19 mouse cellular contexts compared by ENCODE assay signal in genomic region chr15:77338924-77339429, GRCm38 (mm10). TPM values are rescaled to one million over a fixed set of nuclear protein-coding genes. Genes with fewer than 3 reads are reported as not detected.
DNase-seq lines count a peak whose midpoint lies in the region; ATAC-seq and TF ChIP-seq lines count a peak whose summit lies in the region.
"Had no signal": no experiment of that assay in that cellular context is flagged by ENCODE, and none has a peak within 500 bp of the region (broad histone marks: within the 10 kb centered on the region; RNA-seq: fewer than 3 reads in every experiment).

No protein-coding gene starts in this region.

- TF ChIP-seq CTCF in E14TG2a.4 (conservative IDR thresholded peaks at IDR 0.05; ENCODE audit: low read length): no peak

- no peaks in the 10 kb centered on the region for H3K9me3 ChIP-seq in E14TG2a.4 (ENCODE audit: low read length)
- H3K9me3 ChIP-seq in intestine, embryonic 16.5 days (ENCODE audit: control insufficient read depth, low read length): no peaks in the 10 kb centered on the region
- H3K9me3 ChIP-seq in stomach, embryonic 14.5 days (ENCODE audit: control insufficient read depth, low read depth, low read length): no peaks in the 10 kb centered on the region
- H3K9me3 ChIP-seq: forebrain, embryonic 13.5 days; heart, embryonic 12.5 days; hindbrain, embryonic 15.5 days; midbrain, embryonic 13.5 days had no signal

- peaks cover 10% of the 10 kb centered on the region for H3K36me3 ChIP-seq in E14TG2a.4 (ENCODE audit: insufficient read depth, low read length)
- no peaks in the 10 kb centered on the region for H3K36me3 ChIP-seq in intestine, embryonic 16.5 days (ENCODE audit: control insufficient read depth, insufficient read depth, low read length)
- H3K36me3 ChIP-seq in stomach, embryonic 14.5 days (ENCODE audit: control insufficient read depth, insufficient read depth, low read length): no peaks in the 10 kb centered on the region
- H3K36me3 ChIP-seq: heart, embryonic 12.5 days; hindbrain, embryonic 15.5 days; midbrain, embryonic 13.5 days had no signal

- H3K4me3 ChIP-seq in E14TG2a.4 (replicated peaks; ENCODE audit: low read length): peak overlapping the region; percentile 82
- no peak overlapping the region for H3K4me3 ChIP-seq in intestine, embryonic 16.5 days (ENCODE audit: low read length)
- H3K4me3 ChIP-seq in stomach, embryonic 14.5 days (ENCODE audit: low read depth, low read length): no peak overlapping the region
- H3K4me3 ChIP-seq: forebrain, embryonic 13.5 days; heart, embryonic 12.5 days; hindbrain, embryonic 15.5 days; midbrain, embryonic 13.5 days had no signal

- ATAC-seq in intestine, embryonic 16.5 days: no peak
- ATAC-seq in stomach, embryonic 14.5 days (ENCODE audit: insufficient number of reproducible peaks, insufficient read depth, low FRiP score, low read depth): no peak
- no peak for ATAC-seq in monocyte, adult 5-6 weeks (replicated peaks; ENCODE audit: insufficient number of reproducible peaks, low FRiP score, low TSS enrichment, poor library complexity, severe bottlenecking)
- ATAC-seq: CD4-positive, CD25-positive, alpha-beta regulatory T cell, adult 4 months; forebrain, embryonic 13.5 days; midbrain, embryonic 13.5 days had no signal

- WGBS in intestine, embryonic 16.5 days: 39% methylated on average over 8 of the region's 8 CpGs
- WGBS in stomach, embryonic 14.5 days: 23% methylated on average over 8 of the region's 8 CpGs

- peak overlapping the region; percentile 67 for H3K27ac ChIP-seq in intestine, embryonic 16.5 days (ENCODE audit: low read length)
- peak overlapping the region; percentile 58; the same call in 1 of the 2 replicates for H3K27ac ChIP-seq in stomach, embryonic 14.5 days (ENCODE audit: low read length)
- H3K27ac ChIP-seq: forebrain, embryonic 13.5 days; hindbrain, embryonic 15.5 days; midbrain, embryonic 13.5 days had no signal

- peak; percentile 45 for DNase-seq in embryo, embryonic 10 days (ENCODE audit: low spot score)
- DNase-seq in embryo, embryonic 11 days: no peak
- DNase-seq in frontal cortex, postnatal 36 days (ENCODE audit: low spot score in 2 of 2): no peak
- no peak for DNase-seq in heart, postnatal 4 days
- DNase-seq: adrenal gland, adult 8-10 months; cerebellum, postnatal 10 days had no signal

- no peaks in the 10 kb centered on the region for H3K27me3 ChIP-seq in E14TG2a.4 (ENCODE audit: insufficient read depth, low read length)
- no peaks in the 10 kb centered on the region for H3K27me3 ChIP-seq in intestine, embryonic 16.5 days (replicated peaks; ENCODE audit: control insufficient read depth, insufficient read depth, low read length)
- no peaks in the 10 kb centered on the region for H3K27me3 ChIP-seq in stomach, embryonic 14.5 days (ENCODE audit: control insufficient read depth, insufficient read depth, low read length)
- H3K27me3 ChIP-seq: heart, embryonic 12.5 days; hindbrain, embryonic 15.5 days; midbrain, embryonic 13.5 days had no signal

- H3K9ac ChIP-seq in intestine, embryonic 16.5 days (ENCODE audit: low read depth, low read length): no peak overlapping the region
- no peak overlapping the region for H3K9ac ChIP-seq in stomach, embryonic 14.5 days (replicated peaks; ENCODE audit: low read depth, low read length)
- H3K9ac ChIP-seq: forebrain, embryonic 13.5 days; heart, embryonic 12.5 days; hindbrain, embryonic 15.5 days had no signal

- peaks cover 87% of the 10 kb centered on the region for H3K4me1 ChIP-seq in E14TG2a.4 (replicated peaks; ENCODE audit: low read depth, low read length)
- H3K4me1 ChIP-seq in intestine, embryonic 16.5 days (ENCODE audit: control insufficient read depth, insufficient read depth, low read length): peaks cover 46% of the 10 kb centered on the region
- H3K4me1 ChIP-seq in stomach, embryonic 14.5 days (ENCODE audit: control insufficient read depth, insufficient read depth, low read length): peaks cover 34% of the 10 kb centered on the region

- no peak overlapping the region for H3K4me2 ChIP-seq in intestine, embryonic 16.5 days (ENCODE audit: low read depth, low read length)
- H3K4me2 ChIP-seq in stomach, embryonic 14.5 days (replicated peaks; ENCODE audit: low read depth, low read length): no peak overlapping the region
- H3K4me2 ChIP-seq: forebrain, embryonic 13.5 days; heart, embryonic 12.5 days; hindbrain, embryonic 15.5 days; midbrain, embryonic 13.5 days had no signal

RNA-seq across cellular contexts. Expression of gene Rbfox2, which starts 32.2 kb away (rescaled TPM):
- polyA plus RNA-seq in intestine, embryonic 16.5 days (2015; fragmentation: Nextera tagmentation; extraction: Ambion mirVana): 31.5 and 34.0 TPM in 2 replicates
- 90.5 and 93.7 TPM in 2 replicates for polyA plus RNA-seq in stomach, embryonic 14.5 days (2014; fragmentation: Nextera tagmentation; extraction: Ambion mirVana)
- 100 to 1,000 TPM; 175 to 186 TPM for total RNA-seq in heart, postnatal 4 days (2021)
- total RNA-seq in monocyte, adult 5-6 weeks (2017): 0.29 TPM in 1 of 3 replicates, not detected in the others
- polyA plus RNA-seq: CD4-positive, CD25-positive, alpha-beta regulatory T cell, adult 4 months had no signal

RNA-seq across cellular contexts. Expression of gene Apol7a, which starts 59.9 kb away (rescaled TPM):
- polyA plus RNA-seq in intestine, embryonic 16.5 days (2015; fragmentation: Nextera tagmentation; extraction: Ambion mirVana): 12.5 and 13.4 TPM in 2 replicates
- polyA plus RNA-seq in stomach, embryonic 14.5 days (2014; fragmentation: Nextera tagmentation; extraction: Ambion mirVana): 2.4 and 2.8 TPM in 2 replicates
- total RNA-seq in heart, postnatal 4 days (2021): under 1 TPM in 1 of 2 experiments, not detected in 1; 0.12 TPM
- not detected in 3 replicates for total RNA-seq in monocyte, adult 5-6 weeks (2017)
- total RNA-seq: heart, postnatal 25 days; layer of hippocampus, adult 18-20 months had no signal
- polyA plus RNA-seq: CD4-positive, CD25-positive, alpha-beta regulatory T cell, adult 4 months; forebrain, embryonic 13.5 days; hindbrain, embryonic 15.5 days; kidney, adult 2 months; limb, embryonic 11.5 days; midbrain, embryonic 13.5 days had no signal

Comparison
In these comparisons a context has a peak if more than half of its experiments do, and no peak if none do; other contexts are left out.
1. RNA of gene Rbfox2, which starts 32.2 kb away (total RNA-seq): 175 to 186 TPM in heart, postnatal 4 days; 0.29 TPM in monocyte, adult 5-6 weeks; every median in the first group is over 100 times any median in the second.